Mouse (Mus musculus) CH12.LX (cell line): ENCODE data around the gene Gapvd1. TPM values are rescaled to one million over a fixed set of nuclear protein-coding genes. Genes with fewer than 3 reads are reported as not detected.

ENCODE experiments used
- DNase-seq: peaks from one replicate; pipeline ENCODE4 v3.0.0-alpha.2; 2013; ENCODE audit errors: extremely low read depth
- H3K27ac ChIP-seq: 2 replicates; pipeline ENCODE4 v1.5.1; 2012; ENCODE audit warnings: low read depth, mild to moderate bottlenecking, control low read depth, moderate library complexity; ENCODE audit not compliant: insufficient read depth
- H3K27me3 ChIP-seq: replicated peaks from 2 replicates; pipeline ENCODE3; 2012; ENCODE audit warnings: inconsistent platforms
- H3K36me3 ChIP-seq, 2 experiments: replicated peaks in 1 of 2; 2 replicates each; pipeline versions ENCODE3 to v1.6.1; 2012; ENCODE audit warnings: inconsistent platforms in 1 of 2, low read length in 1 of 2, mild to moderate bottlenecking in 1 of 2, mixed read lengths in 1 of 2, moderate library complexity in 1 of 2; ENCODE audit not compliant: control insufficient read depth in 1 of 2, insufficient read depth in 1 of 2
- H3K4me1 ChIP-seq, 2 experiments: 2 replicates each; pipeline ENCODE4 v1.6.1; 2012; ENCODE audit warnings: inconsistent platforms in 1 of 2, moderate library complexity in 1 of 2; ENCODE audit not compliant: insufficient read depth in 2 of 2, control insufficient read depth in 1 of 2
- H3K4me2 ChIP-seq: 2 replicates; pipeline ENCODE4 v1.6.1; 2012; ENCODE audit warnings: low read depth, mild to moderate bottlenecking, control low read depth; ENCODE audit not compliant: poor library complexity, insufficient read depth, severe bottlenecking
- H3K4me3 ChIP-seq, 3 experiments: fragments of 150-350 bp in 1 of 3; sonication (generic) in 1 of 3; replicated peaks in 1 of 3; 2 replicates each; pipeline versions ENCODE3 to v1.5.1; 2011 to 2012; ENCODE audit warnings: low read depth in 2 of 3, low read length in 2 of 3, mild to moderate bottlenecking in 2 of 3, moderate library complexity in 2 of 3, control low read depth in 1 of 3, improper control_type of control experiment in 1 of 3, inconsistent platforms in 1 of 3, mixed read lengths in 1 of 3; ENCODE audit not compliant: poor library complexity in 1 of 3
- H3K79me2 ChIP-seq: replicated peaks from 2 replicates; pipeline ENCODE4 v1.6.1; 2012; ENCODE audit warnings: mild to moderate bottlenecking, moderate library complexity; ENCODE audit not compliant: control insufficient read depth, poor library complexity, insufficient read depth, severe bottlenecking; ENCODE audit errors: extremely low read depth
- H3K9ac ChIP-seq: 2 replicates; pipeline ENCODE4 v1.6.1; 2012; ENCODE audit warnings: low read depth, mild to moderate bottlenecking, control low read depth, moderate library complexity; ENCODE audit not compliant: insufficient read depth
- H3K9me3 ChIP-seq: replicated peaks from 2 replicates; pipeline ENCODE3; 2012; ENCODE audit warnings: low read length, inconsistent platforms, mixed read lengths
- CHD1 ChIP-seq: IDR thresholded peaks from 2 replicates; pipeline ENCODE4 v1.6.1; 2012; ENCODE audit warnings: low read depth, low read length, improper control_type of control experiment, inconsistent platforms
- CTCF ChIP-seq, 2 experiments: IDR thresholded peaks in 1 of 2; conservative IDR thresholded peaks in 1 of 2; 2 replicates each; pipeline ENCODE4 v1.5.1; 2011 to 2012; ENCODE audit warnings: low read depth in 2 of 2, low read length in 2 of 2, improper control_type of control experiment in 1 of 2, inconsistent platforms in 1 of 2, mild to moderate bottlenecking in 1 of 2, moderate library complexity in 1 of 2
- ETS1 ChIP-seq: conservative IDR thresholded peaks from 2 replicates; pipeline ENCODE4 v1.6.1; 2012; ENCODE audit warnings: low read depth, mild to moderate bottlenecking, inconsistent platforms, low read length, improper control_type of control experiment, moderate library complexity
- GABPA ChIP-seq: IDR thresholded peaks from 2 replicates; pipeline ENCODE4 v1.6.1; 2012; ENCODE audit warnings: low read depth, low read length, improper control_type of control experiment, inconsistent platforms; ENCODE audit not compliant: insufficient replicate concordance
- HCFC1 ChIP-seq: IDR thresholded peaks from 2 replicates; pipeline ENCODE4 v1.6.1; 2012; ENCODE audit warnings: low read depth, mild to moderate bottlenecking, inconsistent platforms, low read length, improper control_type of control experiment
- IRF4 ChIP-seq: IDR thresholded peaks from 2 replicates; pipeline ENCODE4 v1.6.1; 2014; ENCODE audit warnings: low read depth, mild to moderate bottlenecking, inconsistent platforms, low read length, improper control_type of control experiment
- JUN ChIP-seq: IDR thresholded peaks from 2 replicates; pipeline ENCODE4 v1.6.1; 2011; ENCODE audit warnings: low read depth, mild to moderate bottlenecking, low read length, improper control_type of control experiment, moderate library complexity; ENCODE audit not compliant: insufficient read depth
- KAT2A ChIP-seq: IDR thresholded peaks from 2 replicates; pipeline ENCODE4 v1.6.1; 2012; ENCODE audit warnings: low read length, improper control_type of control experiment, inconsistent platforms; ENCODE audit not compliant: insufficient replicate concordance
- MAFK ChIP-seq: IDR thresholded peaks from 2 replicates; pipeline ENCODE4 v1.6.1; 2011; ENCODE audit warnings: low read length, improper control_type of control experiment; ENCODE audit not compliant: insufficient replicate concordance
- MXI1 ChIP-seq: IDR thresholded peaks from 2 replicates; pipeline ENCODE4 v1.6.1; 2011; ENCODE audit warnings: mild to moderate bottlenecking, low read depth, low read length, improper control_type of control experiment
- MYC ChIP-seq: IDR thresholded peaks from 2 replicates; pipeline ENCODE4 v1.6.1; 2011; ENCODE audit warnings: low read depth, mild to moderate bottlenecking, improper control_type of control experiment, low read length
- PAX5 ChIP-seq: IDR thresholded peaks from 2 replicates; pipeline ENCODE4 v1.6.1; 2012; ENCODE audit warnings: low read length, inconsistent platforms, mixed read lengths
- POLR2A ChIP-seq: IDR thresholded peaks from 2 replicates; pipeline ENCODE4 v1.6.1; 2011; ENCODE audit warnings: low read depth, mild to moderate bottlenecking, improper control_type of control experiment, low read length
- POLR2AphosphoS2 ChIP-seq: IDR thresholded peaks from 2 replicates; pipeline ENCODE4 v1.6.1; 2011; ENCODE audit warnings: low read depth, low read length, improper control_type of control experiment
- RAD21 ChIP-seq: IDR thresholded peaks from 2 replicates; pipeline ENCODE4 v1.6.1; 2011; ENCODE audit warnings: low read depth, mild to moderate bottlenecking, low read length, improper control_type of control experiment, moderate library complexity
- RCOR1 ChIP-seq: conservative IDR thresholded peaks from 2 replicates; pipeline ENCODE4 v1.6.1; 2012; ENCODE audit warnings: low read depth, mild to moderate bottlenecking, inconsistent platforms, low read length, improper control_type of control experiment
- TBP ChIP-seq: conservative IDR thresholded peaks from 2 replicates; pipeline ENCODE4 v1.6.1; 2011; ENCODE audit warnings: low read depth, low read length, improper control_type of control experiment
- USF1 ChIP-seq: IDR thresholded peaks from 2 replicates; pipeline ENCODE4 v1.6.1; 2014; ENCODE audit warnings: low read depth, mild to moderate bottlenecking, inconsistent platforms, low read length, improper control_type of control experiment
- ZC3H11A ChIP-seq: IDR thresholded peaks from 2 replicates; pipeline ENCODE4 v1.6.1; 2012; ENCODE audit warnings: low read depth, mild to moderate bottlenecking, inconsistent platforms, low read length, improper control_type of control experiment
- ZKSCAN1 ChIP-seq: IDR thresholded peaks from 2 replicates; pipeline ENCODE4 v1.6.1; 2012; ENCODE audit warnings: low read depth, inconsistent platforms, low read length, improper control_type of control experiment, borderline replicate concordance
- ZMIZ1 ChIP-seq: IDR thresholded peaks from 2 replicates; pipeline ENCODE4 v1.6.1; 2012; ENCODE audit warnings: low read depth, mild to moderate bottlenecking, inconsistent platforms, low read length, improper control_type of control experiment
- ZNF384 ChIP-seq: IDR thresholded peaks from 2 replicates; pipeline ENCODE4 v1.6.1; 2012; ENCODE audit warnings: low read depth, low read length, improper control_type of control experiment, inconsistent platforms
- dilution Hi-C: fragments of 300-500 bp; cut with MboI; formaldehyde crosslinking; loops from 2 replicates; pipeline ENCODE4 v1.14.3; 2020; ENCODE audit warnings: low sequenced_read_pairs; ENCODE audit not compliant: extremely low pct_unique_long_range_greater_than_20kb, extremely low pct_ligation_motif_present
- in situ Hi-C: fragments of 300-500 bp; cut with MboI; formaldehyde crosslinking; loops from 3 replicates; pipeline ENCODE4 v1.14.3; 2019; ENCODE audit warnings: low sequenced_read_pairs, low pct_ligation_motif_present, low pct_unique_long_range_greater_than_20kb, mixed read lengths
- polyA plus RNA-seq: library from polyadenylated mRNA; unstranded; fragments of >175 nt; gene quantifications from 2 replicates; pipeline ENCODE4 v1.2.1, GENCODE M21; 2012; ENCODE audit warnings: low read depth; ENCODE audit not compliant: insufficient read length
- total RNA-seq, 2 experiments: library from RNA; depleted of rRNA; stranded (reverse); fragments of 300-350 nt in 1 of 2; fragments of >200 nt in 1 of 2; gene quantifications; 2 replicates each; pipeline ENCODE4 v1.2.3; 2012 to 2014

Gapvd1 gene
- total and polyA plus RNA-seq, 3 experiments, result 45.1 to 71.3 (median 47.0) TPM

- dilution Hi-C loops (no loop called here), in situ Hi-C loops (no loop called here)
- Histone ChIP-seq H3K4me1 (peaks cover 2 to 53% of the 10 kb centered on the region in 2 experiments; a peak in 2 of 4 replicates), H3K27me3 (no peaks in the 10 kb centered on the region), H3K9me3 (no peaks in the 10 kb centered on the region), H3K79me2 (peaks cover 75% of the 10 kb centered on the region), H3K27ac (no peak overlapping the region), H3K4me3 (peak overlapping the region; percentile 74 to 99 (median 97)), H3K36me3 (peaks cover 50 to 72% of the 10 kb centered on the region in 2 experiments), H3K9ac (peak overlapping the region; percentile 83; the same call in 1 of the 2 replicates), H3K4me2 (peak overlapping the region; percentile 99)
- TF ChIP-seq ZKSCAN1 (no peak), MAFK (no peak), GABPA (no peak), POLR2AphosphoS2 (no peak), ZMIZ1 (no peak)
- no peak for DNase-seq
Measured at GRCm38 (mm10) chr2:34774493-34774892, 19.5 kb upstream of the Gapvd1 start.

GRCm38 (mm10) chr2:34773673-34774072, 18.6 kb upstream of the Gapvd1 start:
- H3K9me3 ChIP-seq, result no peaks in the 10 kb centered on the region
- peaks cover 75% of the 10 kb centered on the region for H3K79me2 ChIP-seq
- no peak overlapping the region for H3K27ac ChIP-seq
- peak overlapping the region; percentile 99 for H3K4me2 ChIP-seq
- no peak for DNase-seq
- H3K27me3 ChIP-seq, result no peaks in the 10 kb centered on the region
- peaks cover 43 to 71% of the 10 kb centered on the region in 2 experiments for H3K36me3 ChIP-seq
- peak overlapping the region; percentile 74 to 99 (median 97) for H3K4me3 ChIP-seq
- peaks cover 2 to 46% of the 10 kb centered on the region in 2 experiments; a peak in 2 of 4 replicates for H3K4me1 ChIP-seq
- in situ Hi-C loops, result no loop called here
- peak overlapping the region; percentile 83 for H3K9ac ChIP-seq
- TF ChIP-seq GABPA, result no peak
- TF ChIP-seq POLR2A, result no peak
- no peak for TF ChIP-seq PAX5
- no peak for TF ChIP-seq TBP
- TF ChIP-seq IRF4, result no peak
- TF ChIP-seq, all 38 proteins: peak for 0
- dilution Hi-C loops, result no loop called here

- H3K27me3 ChIP-seq, result no peaks in the 10 kb centered on the region
- TF ChIP-seq RCOR1 (no peak), RAD21 (no peak), HCFC1 (no peak), USF1 (no peak), JUN (no peak), MXI1 (no peak), ZNF384 (no peak), TBP (no peak), GABPA (no peak), CHD1 (no peak), MYC (no peak), ETS1 (no peak), CTCF (conservative IDR thresholded peaks at IDR 0.05 in 1 of 2, IDR thresholded peaks at IDR 0.05 in 1 of 2; ENCODE audit: low read depth in 2 of 2, low read length in 2 of 2) (no peak), KAT2A (no peak), ZC3H11A (no peak)
- peaks cover 36 to 63% of the 10 kb centered on the region in 2 experiments for H3K36me3 ChIP-seq
- no peaks in the 10 kb centered on the region for H3K9me3 ChIP-seq
- peaks cover 66% of the 10 kb centered on the region for H3K79me2 ChIP-seq
- dilution Hi-C loops (no loop called here), in situ Hi-C loops (no loop called here)
- peak overlapping the region; percentile 74 for H3K27ac ChIP-seq
- H3K9ac ChIP-seq, result peak overlapping the region; percentile 83
- H3K4me3 ChIP-seq, result peak overlapping the region; percentile 74 to 99 (median 97)
- H3K4me1 ChIP-seq, result peaks cover 2 to 37% of the 10 kb centered on the region in 2 experiments; a peak in 2 of 4 replicates
- H3K4me2 ChIP-seq, result peak overlapping the region; percentile 99
- peak; percentile 76 for DNase-seq
Measured at GRCm38 (mm10) chr2:34772252-34773235, 17.5 kb upstream of the Gapvd1 start.
